Mouse (Mus musculus): ENCODE measurements around the gene Gnat2. TPM values are rescaled to one million over a fixed set of nuclear protein-coding genes. Genes with fewer than 3 reads are reported as not detected.

Gene Gnat2
- total RNA-seq, 2 experiments from 2014 or later, result 0.45 to 0.94 TPM

- DNase-seq (ENCODE audit: low spot score), result no peak
These were observed 7.8 kb upstream of the Gnat2 start for GRCm38 (mm10) chr3:108084767-108085270.

GRCm38 (mm10) chr3:108085281-108085720, 7.3 kb upstream of the Gnat2 start:
- DNase-seq (ENCODE audit: low spot score), result peak; percentile 92

- peak; percentile 90 for DNase-seq (ENCODE audit: low spot score)
These were observed 6.7 kb upstream of the Gnat2 start for GRCm38 (mm10) chr3:108085721-108086469.

GRCm38 (mm10) chr3:108086470-108086979, 6.1 kb upstream of the Gnat2 start, which contains the start of gene Ampd2:
Ampd2 (minus strand) TSS chr3:108086651.
- DNase-seq (ENCODE audit: low spot score), result peak; percentile 85

GRCm38 (mm10) chr3:108087329-108087728, 5.3 kb upstream of the Gnat2 start:
- no peak for DNase-seq (ENCODE audit: low spot score)

- DNase-seq (ENCODE audit: low spot score), result no peak
These were observed 3.7 kb upstream of the Gnat2 start for GRCm38 (mm10) chr3:108088842-108089380.

GRCm38 (mm10) chr3:108089916-108090315, 2.7 kb upstream of the Gnat2 start:
- DNase-seq (ENCODE audit: low spot score), result no peak

GRCm38 (mm10) chr3:108090561-108090960, 2.0 kb upstream of the Gnat2 start:
- no peak for DNase-seq (ENCODE audit: low spot score)

- no peak for DNase-seq (ENCODE audit: low spot score)
These were observed 559 bp upstream of the Gnat2 start for GRCm38 (mm10) chr3:108092030-108092429.

GRCm38 (mm10) chr3:108093306-108093705, 717 bp downstream of the Gnat2 start:
- no peak for DNase-seq (ENCODE audit: low spot score)

- no peak for DNase-seq (ENCODE audit: low spot score)
These were observed 1.6 kb downstream of the Gnat2 start for GRCm38 (mm10) chr3:108094146-108094545.

- DNase-seq (ENCODE audit: low spot score), result no peak
These were observed 2.6 kb downstream of the Gnat2 start for GRCm38 (mm10) chr3:108094976-108095760.

- DNase-seq (ENCODE audit: low spot score), result no peak
These were observed 3.6 kb downstream of the Gnat2 start for GRCm38 (mm10) chr3:108096226-108096625.

GRCm38 (mm10) chr3:108096726-108097125, 4.1 kb downstream of the Gnat2 start:
- DNase-seq (ENCODE audit: low spot score), result no peak

- DNase-seq (ENCODE audit: low spot score), result no peak
These were observed 5.1 kb downstream of the Gnat2 start for GRCm38 (mm10) chr3:108097656-108098055.

- DNase-seq (ENCODE audit: low spot score), result no peak
These were observed 5.7 kb downstream of the Gnat2 start for GRCm38 (mm10) chr3:108098316-108098715.

- no peak for DNase-seq (ENCODE audit: low spot score)
These were observed 9.0 kb downstream of the Gnat2 start for GRCm38 (mm10) chr3:108101594-108101993.

GRCm38 (mm10) chr3:108102075-108102474, 9.5 kb downstream of the Gnat2 start:
- DNase-seq (ENCODE audit: low spot score), result no peak

- DNase-seq (ENCODE audit: low spot score), result no peak
These were observed 12.7 kb downstream of the Gnat2 start for GRCm38 (mm10) chr3:108105281-108105680.

- DNase-seq (ENCODE audit: low spot score), result no peak
These were observed 18.7 kb downstream of the Gnat2 start for GRCm38 (mm10) chr3:108111320-108111719.

GRCm38 (mm10) chr3:108112246-108112645, 19.7 kb downstream of the Gnat2 start:
- DNase-seq (ENCODE audit: low spot score), result no peak

- no peak for DNase-seq (ENCODE audit: low spot score)
These were observed 20.1 kb downstream of the Gnat2 start for GRCm38 (mm10) chr3:108112666-108113065.

All from gastrocnemius, adult 18-20 months (tissue).